Mouse (Mus musculus): Measurements from ENCODE around the gene Gata3. TPM values are rescaled to one million over a fixed set of nuclear protein-coding genes. Genes with fewer than 3 reads are reported as not detected.

Gene Gata3
- total and polyA plus RNA-seq, 2 experiments from 2014 or later = 0.83 TPM; not detected in 1

DNA sequence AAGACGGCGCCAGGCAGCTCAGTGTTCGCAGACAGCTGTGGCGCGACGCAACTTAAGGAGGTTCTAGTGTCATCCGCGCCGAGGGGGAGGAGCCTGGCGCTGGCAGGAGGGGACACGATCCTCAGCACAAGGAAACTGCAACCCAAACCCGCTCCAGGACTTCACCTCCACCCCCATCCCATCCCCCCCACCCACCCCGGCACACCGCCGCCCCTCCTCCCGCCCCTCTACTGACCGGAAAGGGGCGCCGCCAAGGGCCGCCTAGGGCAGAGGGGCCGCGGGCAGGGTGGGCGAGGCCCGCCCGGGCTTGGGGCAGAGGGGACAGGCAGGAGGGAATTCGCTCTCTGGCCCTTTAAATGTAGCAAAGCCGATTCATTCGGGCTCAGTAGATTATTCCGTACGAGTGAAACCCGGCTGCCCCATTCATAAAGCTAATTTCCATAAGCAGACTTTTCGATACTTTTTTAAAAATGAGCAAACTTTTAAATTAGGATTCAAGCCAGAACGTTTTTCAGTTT is 11.2 kb downstream of the Gata3 start:
- TF ChIP-seq EP300 (IDR thresholded peaks at IDR 0.05; ENCODE audit: low read depth) (no peak), CTCF (IDR thresholded peaks at IDR 0.05; ENCODE audit: low read depth) (no peak)
- no peaks in the 10 kb centered on the region for H3K36me3 ChIP-seq (replicated peaks; ENCODE audit: control insufficient read depth, insufficient read depth, low read length)
- peak overlapping the region; percentile 74 for H3K4me3 ChIP-seq (ENCODE audit: low read depth, low read length)
- 1% methylated on average over 28 of the region's 33 CpGs for WGBS
- peaks cover 96% of the 10 kb centered on the region for H3K27me3 ChIP-seq (ENCODE audit: control insufficient read depth, insufficient read depth, low read length)
- H3K27ac ChIP-seq (ENCODE audit: low read depth) = peak overlapping the region; percentile 22; the same call in 1 of the 2 replicates
- no peaks in the 10 kb centered on the region for H3K9me3 ChIP-seq (replicated peaks; ENCODE audit: control insufficient read depth, low read length)
- DNase-seq (ENCODE audit: low spot score) = no peak
- peaks cover 15% of the 10 kb centered on the region for H3K4me1 ChIP-seq (ENCODE audit: control insufficient read depth, insufficient read depth)
- no peak; the same call in 1 of the 2 replicates for ATAC-seq (ENCODE audit: insufficient read depth, low read depth)
- H3K9ac ChIP-seq (replicated peaks; ENCODE audit: low read depth, low read length) = peak overlapping the region; percentile 40
- H3K4me2 ChIP-seq (ENCODE audit: low read depth, low read length) = peak overlapping the region; percentile 99

DNA sequence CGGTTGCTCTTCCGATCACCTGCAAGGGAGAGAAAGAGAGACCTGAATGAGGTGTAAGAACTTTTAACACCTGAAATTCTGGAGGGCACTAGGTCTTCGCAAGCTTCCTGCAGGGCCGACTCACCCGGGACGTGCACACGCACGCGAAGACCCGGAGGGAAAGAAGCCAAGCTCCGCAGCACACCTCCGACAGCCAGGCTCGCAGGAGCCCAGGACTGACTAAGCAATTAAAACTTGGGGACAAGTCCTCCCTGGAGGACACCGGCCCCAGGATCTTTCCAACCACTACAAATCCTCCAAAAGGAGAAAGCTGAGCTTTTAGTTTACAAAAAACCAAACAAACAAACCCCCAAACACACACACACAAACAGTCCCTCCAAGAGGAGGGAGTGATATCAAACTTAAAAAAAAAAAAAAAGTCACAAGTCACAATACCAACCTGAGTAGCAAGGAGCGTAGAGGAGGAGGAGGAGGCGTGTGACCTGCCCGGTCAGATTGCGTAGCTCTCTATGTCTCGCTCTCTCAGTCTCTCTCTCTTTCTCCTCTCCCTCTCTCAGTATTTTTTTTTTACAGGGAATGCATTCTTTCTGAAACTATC is 11.8 kb downstream of the Gata3 start:
- Histone ChIP-seq H3K4me1 (ENCODE audit: control insufficient read depth, insufficient read depth) (peaks cover 15% of the 10 kb centered on the region), H3K4me2 (ENCODE audit: low read depth, low read length) (peak overlapping the region; percentile 99), H3K9me3 (replicated peaks; ENCODE audit: control insufficient read depth, low read length) (no peaks in the 10 kb centered on the region), H3K27me3 (ENCODE audit: control insufficient read depth, insufficient read depth, low read length) (peaks cover 95% of the 10 kb centered on the region), H3K27ac (ENCODE audit: low read depth) (no peak overlapping the region), H3K4me3 (ENCODE audit: low read depth, low read length) (peak overlapping the region; percentile 74), H3K9ac (replicated peaks; ENCODE audit: low read depth, low read length) (peak overlapping the region; percentile 38; the same call in 1 of the 2 replicates), H3K36me3 (replicated peaks; ENCODE audit: control insufficient read depth, insufficient read depth, low read length) (no peaks in the 10 kb centered on the region)
- ATAC-seq (ENCODE audit: insufficient read depth, low read depth) (no peak), DNase-seq (ENCODE audit: low spot score) (peak; percentile 54)
- 1% methylated on average over 19 of the region's 19 CpGs for WGBS
- TF ChIP-seq EP300 (IDR thresholded peaks at IDR 0.05; ENCODE audit: low read depth) (no peak), CTCF (IDR thresholded peaks at IDR 0.05; ENCODE audit: low read depth) (no peak)

DNA sequence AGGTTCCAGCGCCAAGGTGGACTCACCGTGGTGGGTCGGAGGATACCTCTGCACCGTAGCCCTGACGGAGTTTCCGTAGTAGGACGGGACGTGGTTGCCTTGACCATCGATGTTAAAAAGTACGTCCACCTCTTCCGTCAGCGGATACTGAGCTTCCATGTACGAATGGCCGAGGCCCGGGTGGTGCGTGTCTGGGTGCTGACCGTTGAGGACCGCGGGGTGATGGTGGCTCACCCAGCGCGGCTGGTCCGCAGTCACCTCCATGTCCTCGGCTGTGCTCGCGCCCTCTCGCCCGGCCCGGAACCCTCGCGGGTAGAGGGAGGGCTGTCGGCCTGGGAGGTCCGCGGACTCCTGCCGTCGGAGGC is 12.5 kb downstream of the Gata3 start:
- ATAC-seq (ENCODE audit: insufficient read depth, low read depth) = no peak
- Histone ChIP-seq H3K9ac (replicated peaks; ENCODE audit: low read depth, low read length) (peak overlapping the region; percentile 38; the same call in 1 of the 2 replicates), H3K27me3 (ENCODE audit: control insufficient read depth, insufficient read depth, low read length) (peaks cover 95% of the 10 kb centered on the region), H3K4me2 (ENCODE audit: low read depth, low read length) (peak overlapping the region; percentile 99), H3K9me3 (replicated peaks; ENCODE audit: control insufficient read depth, low read length) (no peaks in the 10 kb centered on the region), H3K27ac (ENCODE audit: low read depth) (no peak overlapping the region), H3K4me3 (ENCODE audit: low read depth, low read length) (peak overlapping the region; percentile 74), H3K36me3 (replicated peaks; ENCODE audit: control insufficient read depth, insufficient read depth, low read length) (no peaks in the 10 kb centered on the region), H3K4me1 (ENCODE audit: control insufficient read depth, insufficient read depth) (peaks cover 12% of the 10 kb centered on the region)
- DNase-seq (ENCODE audit: low spot score) = no peak
- TF ChIP-seq CTCF (IDR thresholded peaks at IDR 0.05; ENCODE audit: low read depth) = no peak
- TF ChIP-seq EP300 (IDR thresholded peaks at IDR 0.05; ENCODE audit: low read depth) = no peak
- 1% methylated on average over 35 of the region's 35 CpGs for WGBS

DNA sequence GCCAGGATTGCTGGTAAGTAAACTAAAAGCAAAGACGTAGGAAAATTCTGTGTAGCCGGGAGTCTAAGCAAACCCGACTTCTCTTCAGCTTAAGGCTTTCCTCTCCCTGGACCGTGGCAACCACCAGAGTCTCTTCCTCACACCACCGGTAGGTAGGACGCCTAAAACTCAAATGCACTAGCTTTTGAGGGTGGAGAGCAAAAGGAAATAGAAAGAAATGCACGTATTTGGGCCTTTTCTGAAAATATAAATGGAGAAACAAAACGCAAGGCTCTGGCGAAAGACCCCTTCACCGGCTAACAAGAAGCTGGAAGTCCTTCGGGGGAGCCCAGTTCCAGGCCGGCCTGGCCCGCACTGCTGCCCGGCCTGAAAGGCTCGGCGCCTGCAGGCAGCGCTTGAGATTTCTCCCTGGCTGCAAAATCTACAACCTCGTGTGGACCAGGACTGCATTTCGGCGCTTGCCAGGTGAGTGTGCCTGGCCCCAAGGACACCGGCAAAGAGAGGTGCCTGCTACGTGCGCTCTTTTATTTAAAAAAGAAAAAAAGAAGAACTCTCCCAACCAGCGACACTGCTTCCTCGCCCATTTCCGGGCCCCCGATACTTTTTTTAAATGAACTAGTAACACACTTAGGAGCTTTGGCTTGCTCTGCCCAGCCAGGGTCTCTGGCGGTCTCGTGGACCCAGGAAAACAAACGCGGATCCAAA is 13.1 kb downstream of the Gata3 start:
- WGBS = 15% methylated on average over 31 of the region's 31 CpGs
- peaks cover 95% of the 10 kb centered on the region for H3K27me3 ChIP-seq (ENCODE audit: control insufficient read depth, insufficient read depth, low read length)
- peak overlapping the region; percentile 99 for H3K4me2 ChIP-seq (ENCODE audit: low read depth, low read length)
- no peak for DNase-seq (ENCODE audit: low spot score)
- no peak overlapping the region for H3K27ac ChIP-seq (ENCODE audit: low read depth)
- H3K36me3 ChIP-seq (replicated peaks; ENCODE audit: control insufficient read depth, insufficient read depth, low read length) = no peaks in the 10 kb centered on the region
- peak overlapping the region; percentile 74 for H3K4me3 ChIP-seq (ENCODE audit: low read depth, low read length)
- H3K9me3 ChIP-seq (replicated peaks; ENCODE audit: control insufficient read depth, low read length) = no peaks in the 10 kb centered on the region
- TF ChIP-seq CTCF (IDR thresholded peaks at IDR 0.05; ENCODE audit: low read depth) (no peak), EP300 (IDR thresholded peaks at IDR 0.05; ENCODE audit: low read depth) (no peak)
- H3K9ac ChIP-seq (replicated peaks; ENCODE audit: low read depth, low read length) = peak overlapping the region; percentile 38; the same call in 1 of the 2 replicates
- no peak for ATAC-seq (ENCODE audit: insufficient read depth, low read depth)
- peaks cover 9% of the 10 kb centered on the region; the same call in 1 of the 2 replicates for H3K4me1 ChIP-seq (ENCODE audit: control insufficient read depth, insufficient read depth)

DNA sequence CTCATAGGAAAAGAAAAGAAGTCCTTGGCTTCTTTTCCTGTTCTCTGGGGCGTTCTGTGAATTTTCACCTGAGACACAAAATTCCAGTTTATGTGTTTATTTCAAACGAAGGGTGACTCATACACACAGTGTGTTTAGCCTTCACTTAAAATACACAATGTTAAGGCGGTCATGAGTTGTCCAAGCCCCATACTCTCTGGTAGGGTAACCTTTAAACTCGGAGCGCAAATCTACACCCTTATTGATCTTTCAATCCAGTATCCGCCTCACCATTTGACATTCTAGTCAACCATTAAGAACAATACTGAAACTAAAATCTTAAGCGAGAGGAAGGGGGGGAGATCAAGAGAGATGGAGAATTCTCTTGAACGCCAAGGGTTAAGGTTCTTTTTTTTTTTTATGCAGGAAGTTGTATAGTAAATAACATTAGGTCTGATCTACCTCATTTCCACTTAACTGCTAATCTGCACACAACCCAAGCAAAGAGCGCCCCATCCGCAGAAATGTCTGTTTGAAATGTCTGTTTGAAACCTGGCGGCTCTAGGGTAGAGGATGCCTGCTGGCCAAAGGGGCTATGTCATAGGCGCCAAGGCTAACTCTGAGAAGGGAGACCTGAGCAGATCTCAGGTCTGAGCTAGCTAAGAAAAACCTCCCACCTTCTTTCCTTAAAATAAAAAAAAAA is 14.0 kb downstream of the Gata3 start:
- Histone ChIP-seq H3K4me1 (ENCODE audit: control insufficient read depth, insufficient read depth) (peaks cover 3% of the 10 kb centered on the region; the same call in 1 of the 2 replicates), H3K4me2 (ENCODE audit: low read depth, low read length) (peak overlapping the region; percentile 99; the same call in 1 of the 2 replicates), H3K9me3 (replicated peaks; ENCODE audit: control insufficient read depth, low read length) (no peaks in the 10 kb centered on the region), H3K27ac (ENCODE audit: low read depth) (no peak overlapping the region), H3K36me3 (replicated peaks; ENCODE audit: control insufficient read depth, insufficient read depth, low read length) (no peaks in the 10 kb centered on the region), H3K9ac (replicated peaks; ENCODE audit: low read depth, low read length) (no peak overlapping the region), H3K27me3 (ENCODE audit: control insufficient read depth, insufficient read depth, low read length) (peaks cover 93% of the 10 kb centered on the region), H3K4me3 (ENCODE audit: low read depth, low read length) (peak overlapping the region; percentile 74; the same call in 1 of the 2 replicates)
- DNase-seq (ENCODE audit: low spot score) (no peak), ATAC-seq (ENCODE audit: insufficient read depth, low read depth) (no peak)
- TF ChIP-seq EP300 (IDR thresholded peaks at IDR 0.05; ENCODE audit: low read depth) (no peak), CTCF (IDR thresholded peaks at IDR 0.05; ENCODE audit: low read depth) (no peak)
- WGBS = 58% methylated on average over 12 of the region's 12 CpGs

Data from heart, postnatal 0 days (tissue).